Mouse (Mus musculus) frontal cortex, postnatal 36 days (tissue): ENCODE data around the gene Grb14.

Experiments used
- DNase-seq, 2 experiments: peaks; one replicate each; pipeline ENCODE4 v3.0.0; 2022; ENCODE audit warnings: low spot score in 2 of 2

Gene Grb14

DNA sequence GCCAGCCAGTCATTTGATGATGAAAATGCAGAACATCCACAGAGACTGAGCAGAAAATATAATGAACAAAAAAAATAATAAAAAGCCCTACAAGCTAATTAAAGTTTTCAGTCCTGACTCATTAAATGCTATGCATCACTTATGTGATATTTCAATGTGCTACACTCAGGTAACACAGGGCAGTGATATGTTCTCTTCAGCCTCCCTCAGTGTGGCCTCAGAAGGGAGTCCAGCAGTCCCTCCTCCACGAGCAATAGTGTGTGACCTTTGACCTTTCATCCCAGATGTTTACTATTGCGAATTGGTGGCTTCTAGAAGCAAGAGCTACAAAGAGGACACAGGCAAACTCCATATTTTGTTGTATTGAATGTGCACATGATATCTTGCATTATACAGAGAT is 146.5 kb downstream of the Grb14 start:
- no peak for DNase-seq
